Mouse (Mus musculus): Measurements from ENCODE around the gene AU022252. TPM values are rescaled to one million over a fixed set of nuclear protein-coding genes. Genes with fewer than 3 reads are reported as not detected.
"Not testable (repeated sequence)": the region's sequence is repeated elsewhere in the genome, so short reads cannot be mapped to it uniquely, and the experiment has no call there.

AU022252 gene
- total and polyA plus RNA-seq, 3 experiments, result 12.3 to 24.9 TPM; not detected in 1

DNA sequence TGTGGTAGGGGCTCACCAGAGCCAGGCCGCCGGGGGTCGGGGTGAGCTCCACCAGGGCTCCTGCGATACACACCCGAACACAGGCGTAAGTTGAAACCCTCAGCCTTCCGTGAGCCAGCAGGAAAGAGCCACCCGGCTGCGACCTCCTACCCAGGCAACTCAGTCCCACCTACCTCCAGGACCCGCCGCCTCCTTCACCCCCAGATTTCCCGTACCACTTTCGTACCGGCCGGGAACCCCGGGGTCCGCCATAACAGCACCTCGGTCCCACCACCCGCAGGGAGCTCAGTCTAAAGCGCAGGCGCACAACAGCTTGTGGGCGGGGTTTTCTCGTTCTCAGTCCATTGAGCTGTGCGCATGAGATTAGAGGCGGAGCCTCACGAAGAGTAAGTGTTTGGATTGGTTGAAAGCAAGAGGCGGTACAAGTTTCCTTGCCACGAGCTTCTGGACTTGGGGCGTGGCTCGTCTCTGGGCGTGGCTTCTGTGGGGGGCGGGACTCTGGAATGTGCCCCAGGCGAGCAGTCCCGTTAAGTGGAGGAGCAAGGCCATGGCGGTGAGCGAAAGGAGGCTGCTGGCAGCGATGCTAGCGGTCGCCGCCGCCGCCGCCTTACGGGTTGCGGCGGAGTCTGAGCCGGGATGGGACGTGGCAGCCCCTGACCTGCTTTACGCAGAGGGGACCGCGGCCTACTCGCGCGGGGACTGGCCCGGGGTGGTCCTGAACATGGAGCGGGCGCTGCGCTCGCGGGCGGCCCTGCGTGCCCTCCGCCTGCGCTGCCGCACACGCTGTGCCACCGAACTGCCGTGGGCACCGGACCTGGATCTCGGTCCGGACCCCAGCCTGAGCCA is at the start of gene AU022252, which contains the start of gene P3h1 (continued):
- TF ChIP-seq MEF2A (IDR thresholded peaks at IDR 0.05; ENCODE audit: extremely low read depth, insufficient replicate concordance, low read depth, low read length, poor library complexity, severe bottlenecking), result no peak
- no peak for TF ChIP-seq ELF1 (IDR thresholded peaks at IDR 0.05; ENCODE audit: low read depth, low read length)
- no peak for TF ChIP-seq MAFK (IDR thresholded peaks at IDR 0.05; ENCODE audit: borderline replicate concordance, low read depth, low read length)
- TF ChIP-seq TAL1 (IDR thresholded peaks at IDR 0.05; ENCODE audit: low read length), result no peak

DNA sequence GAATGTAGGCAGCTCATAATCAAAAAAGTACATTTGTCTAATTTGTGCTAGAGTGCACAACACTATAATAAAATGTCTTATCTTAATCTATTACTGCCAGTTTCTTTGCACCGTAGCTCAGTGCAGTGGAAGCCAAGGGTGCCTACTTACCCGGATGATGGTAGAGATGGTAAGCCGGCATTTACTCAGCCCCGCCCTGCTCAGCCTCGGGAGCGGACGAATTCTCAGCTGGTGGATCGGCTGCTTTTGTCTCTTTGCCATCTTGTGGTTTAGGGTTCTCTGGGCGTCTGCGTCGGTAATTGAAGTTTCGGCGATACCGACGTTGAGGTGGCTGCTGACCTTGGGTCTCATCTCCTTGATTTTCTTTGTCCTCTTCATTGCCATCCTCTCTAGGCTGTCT is 46.3 kb upstream of the AU022252 start:
- not testable (repeated sequence) for H3K27me3 ChIP-seq (ENCODE audit: control insufficient read depth in 1 of 2, insufficient read depth in 2 of 2, low read length in 2 of 2); H3K4me3 ChIP-seq (ENCODE audit: control insufficient read depth in 1 of 2, insufficient read depth in 1 of 2, low read depth in 2 of 2, low read length in 2 of 2); H3K9ac ChIP-seq (ENCODE audit: control insufficient read depth, low read depth, low read length, poor library complexity, severe bottlenecking); H3K27ac ChIP-seq (ENCODE audit: control insufficient read depth, low read depth, low read length); DNase-seq (ENCODE audit: low read depth, low spot score); H3K9me3 ChIP-seq (replicated peaks; ENCODE audit: insufficient read depth, low read length); H3K4me1 ChIP-seq (ENCODE audit: control insufficient read depth in 1 of 2, insufficient read depth in 2 of 2, low read length in 2 of 2)
- Histone ChIP-seq H3K36me3 (ENCODE audit: control insufficient read depth in 1 of 2, insufficient read depth in 2 of 2, low read length in 2 of 2) (peaks cover 28 to 49% of the 10 kb centered on the region in 2 experiments), H3K79me2 (ENCODE audit: control insufficient read depth, insufficient read depth, low read length, poor library complexity) (peaks cover 11% of the 10 kb centered on the region; the same call in 1 of the 2 replicates)

DNA sequence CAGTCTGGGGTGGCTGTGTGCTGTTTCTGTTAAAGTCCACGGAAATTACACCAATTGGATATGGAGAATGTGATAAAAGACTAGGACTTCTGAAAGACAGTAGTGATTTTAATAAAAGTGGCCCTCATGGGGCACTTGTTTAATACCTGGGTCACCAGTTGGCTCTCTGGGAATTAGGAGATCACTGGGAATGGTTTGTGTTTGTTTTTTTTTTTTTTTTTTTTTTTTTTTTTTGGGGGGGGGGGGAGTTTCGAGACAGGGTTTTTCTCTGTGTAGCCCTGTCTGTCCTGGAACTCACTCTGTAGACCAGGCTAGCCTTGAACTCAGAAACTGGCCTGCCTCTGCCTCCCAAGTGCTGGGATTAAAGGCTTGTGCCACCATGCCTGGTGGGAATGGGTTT is 43.2 kb upstream of the AU022252 start:
- no peak overlapping the region for H3K27ac ChIP-seq (ENCODE audit: control insufficient read depth, low read depth, low read length)

More for the DNA sequence above, 43.2 kb upstream of the AU022252 start:
- Histone ChIP-seq H3K79me2 (ENCODE audit: control insufficient read depth, insufficient read depth, low read length, poor library complexity) (no peaks in the 10 kb centered on the region), H3K36me3 (ENCODE audit: control insufficient read depth in 1 of 2, insufficient read depth in 2 of 2, low read length in 2 of 2) (peaks cover 21 to 34% of the 10 kb centered on the region in 2 experiments), H3K4me1 (ENCODE audit: control insufficient read depth in 1 of 2, insufficient read depth in 2 of 2, low read length in 2 of 2) (no peaks in the 10 kb centered on the region), H3K27me3 (ENCODE audit: control insufficient read depth in 1 of 2, insufficient read depth in 2 of 2, low read length in 2 of 2) (no peaks in the 10 kb centered on the region), H3K9ac (ENCODE audit: control insufficient read depth, low read depth, low read length, poor library complexity, severe bottlenecking) (no peak overlapping the region), H3K4me3 (ENCODE audit: control insufficient read depth in 1 of 2, insufficient read depth in 1 of 2, low read depth in 2 of 2, low read length in 2 of 2) (no peak overlapping the region), H3K9me3 (replicated peaks; ENCODE audit: insufficient read depth, low read length) (no peaks in the 10 kb centered on the region)
- TF ChIP-seq ZKSCAN1 (IDR thresholded peaks at IDR 0.05; ENCODE audit: low read depth, low read length), result no peak
- no peak for TF ChIP-seq CHD1 (IDR thresholded peaks at IDR 0.05; ENCODE audit: low read depth, low read length)
- no peak for TF ChIP-seq UBTF (IDR thresholded peaks at IDR 0.05; ENCODE audit: borderline replicate concordance, insufficient read depth, low read depth, low read length)
- TF ChIP-seq ZNF384 (IDR thresholded peaks at IDR 0.05; ENCODE audit: low read depth, low read length), result peak; percentile 59; the same call in 1 of the 2 replicates
- no peak for TF ChIP-seq USF1 (IDR thresholded peaks at IDR 0.05; ENCODE audit: low read depth, low read length)
- TF ChIP-seq CTCF (IDR thresholded peaks at IDR 0.05 in 2 of 3, conservative IDR thresholded peaks at IDR 0.05 in 1 of 3; ENCODE audit: control insufficient read depth in 1 of 3, insufficient read depth in 1 of 3, low read depth in 2 of 3, low read length in 3 of 3, poor library complexity in 1 of 3, severe bottlenecking in 1 of 3), result no peak
- TF ChIP-seq MYC (IDR thresholded peaks at IDR 0.05; ENCODE audit: low read depth, low read length), result no peak
- TF ChIP-seq POLR2AphosphoS5 (IDR thresholded peaks at IDR 0.05; ENCODE audit: borderline replicate concordance, low read depth, low read length), result no peak
- TF ChIP-seq KAT2A (conservative IDR thresholded peaks at IDR 0.05; ENCODE audit: low read depth, low read length), result no peak
- no peak for TF ChIP-seq MAFK (IDR thresholded peaks at IDR 0.05; ENCODE audit: borderline replicate concordance, low read depth, low read length)
- TF ChIP-seq POLR2AphosphoS2 (IDR thresholded peaks at IDR 0.05; ENCODE audit: low read length), result 0 out of 2 replicates have a peak, but pooled peaks have one; percentile 70
- TF ChIP-seq POLR2A (IDR thresholded peaks at IDR 0.05; ENCODE audit: control insufficient read depth in 1 of 2, insufficient read depth in 1 of 2, low read depth in 1 of 2, low read length in 2 of 2, poor library complexity in 1 of 2), result no peak
- TF ChIP-seq ELF1 (IDR thresholded peaks at IDR 0.05; ENCODE audit: low read depth, low read length), result no peak
- no peak for TF ChIP-seq GATA1 (IDR thresholded peaks at IDR 0.05; ENCODE audit: low read depth, low read length)
- no peak for TF ChIP-seq E2F4 (IDR thresholded peaks at IDR 0.05; ENCODE audit: borderline replicate concordance, low read depth, low read length)
- no peak for TF ChIP-seq CHD2 (IDR thresholded peaks at IDR 0.05; ENCODE audit: low read length)
- no peak for TF ChIP-seq RCOR1 (IDR thresholded peaks at IDR 0.05; ENCODE audit: low read depth, low read length)
- no peak for TF ChIP-seq MAZ (IDR thresholded peaks at IDR 0.05; ENCODE audit: low read depth, low read length)
- no peak for DNase-seq (ENCODE audit: low read depth, low spot score)

Measured in MEL (cell line).